Mouse (Mus musculus) testis, adult 2 months (tissue): ENCODE results near the gene Ccdc130.
A peak's percentile ranks its signal among the peaks of the same experiment; 100 is the strongest.

Experiments
- CTCF ChIP-seq: fragments of 200-500 bp; IDR thresholded peaks from 2 replicates; pipeline ENCODE4 v1.5.1; 2012; ENCODE audit warnings: low read depth, mild to moderate bottlenecking, inconsistent platforms, low read length, moderate library complexity; ENCODE audit not compliant: control insufficient read depth, insufficient read depth, insufficient replicate concordance
- POLR2A ChIP-seq: fragments of 200-500 bp; IDR thresholded peaks from 2 replicates; pipeline ENCODE4 v1.6.1; 2012; ENCODE audit warnings: low read depth, mild to moderate bottlenecking, inconsistent platforms, low read length, moderate library complexity; ENCODE audit not compliant: control insufficient read depth

DNA sequence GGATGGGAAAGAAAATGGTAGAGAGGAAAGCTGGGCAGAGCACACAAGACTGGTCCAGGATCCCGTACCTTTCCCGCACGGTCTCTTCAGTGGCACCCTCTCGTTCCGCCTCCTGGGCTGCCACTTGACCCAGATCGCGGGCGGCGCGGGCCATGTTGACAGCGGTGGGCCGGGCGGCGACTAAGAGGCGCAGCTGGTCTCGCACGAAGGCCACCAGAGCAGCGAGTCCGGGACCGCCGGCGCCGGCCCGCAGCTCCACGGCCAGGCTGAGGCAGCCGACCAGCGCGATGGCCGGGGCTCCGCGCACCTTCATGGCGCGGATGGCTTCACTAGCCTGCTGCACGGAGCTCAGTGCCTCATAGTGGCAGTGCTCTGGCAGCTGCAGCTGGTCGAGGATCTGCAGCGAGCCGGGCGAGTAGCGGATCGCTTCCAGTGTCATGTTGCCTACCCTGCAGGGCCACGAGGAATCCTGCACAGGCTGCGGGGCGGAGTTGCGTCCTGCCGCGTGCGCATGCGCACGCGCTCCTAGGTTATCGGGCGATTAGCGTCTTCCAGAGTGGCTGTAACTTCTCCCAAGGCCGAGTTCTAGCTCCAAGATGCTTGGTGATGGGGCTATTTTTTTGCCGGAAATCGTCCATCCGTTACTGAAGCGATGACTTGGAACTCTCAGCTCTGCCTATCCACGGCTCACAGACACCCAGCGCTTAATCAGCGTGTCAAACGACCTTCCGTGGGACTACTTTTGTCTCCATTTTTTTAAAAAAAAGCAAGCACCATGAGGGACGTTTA, 13.2 kb downstream of the Ccdc130 start, which contains the start of gene Mri1:
- no peak for TF ChIP-seq CTCF
- peak; percentile 79 for TF ChIP-seq POLR2A
